Mouse (Mus musculus): ENCODE measurements around the gene Cfap300. TPM values are rescaled to one million over a fixed set of nuclear protein-coding genes. Genes with fewer than 3 reads are reported as not detected.

Gene Cfap300
- polyA plus RNA-seq, 1 experiment from 2014 or later = 0.78 TPM

GRCm38 (mm10) chr9:7977587-7977986, 65.0 kb downstream of the Cfap300 start:
- H3K9me3 ChIP-seq (replicated peaks; ENCODE audit: control insufficient read depth, low read length) = no peaks in the 10 kb centered on the region
- 59% methylated on average over 5 of the region's 5 CpGs for whole genome bisulfite sequencing (ENCODE audit: insufficient replicate concordance)
- H3K27me3 ChIP-seq (ENCODE audit: control insufficient read depth, insufficient read depth, low read depth, low read length) = no peaks in the 10 kb centered on the region
- no peak overlapping the region for H3K4me2 ChIP-seq (ENCODE audit: low read depth, low read length)
- no peak overlapping the region for H3K9ac ChIP-seq (ENCODE audit: low read depth, low read length)
- no peak overlapping the region for H3K4me3 ChIP-seq (ENCODE audit: low read depth, low read length)
- no peaks in the 10 kb centered on the region for H3K4me1 ChIP-seq (ENCODE audit: control insufficient read depth, low read depth, low read length)
- no peak for ATAC-seq (ENCODE audit: low read depth)
- no peak overlapping the region for H3K27ac ChIP-seq (ENCODE audit: low read length)
- no peaks in the 10 kb centered on the region for H3K36me3 ChIP-seq (ENCODE audit: control insufficient read depth, insufficient read depth)

- Histone ChIP-seq H3K9ac (ENCODE audit: low read depth, low read length) (no peak overlapping the region), H3K27ac (ENCODE audit: low read length) (no peak overlapping the region), H3K27me3 (ENCODE audit: control insufficient read depth, insufficient read depth, low read depth, low read length) (no peaks in the 10 kb centered on the region), H3K9me3 (replicated peaks; ENCODE audit: control insufficient read depth, low read length) (no peaks in the 10 kb centered on the region), H3K4me3 (ENCODE audit: low read depth, low read length) (no peak overlapping the region), H3K4me2 (ENCODE audit: low read depth, low read length) (no peak overlapping the region), H3K36me3 (ENCODE audit: control insufficient read depth, insufficient read depth) (no peaks in the 10 kb centered on the region), H3K4me1 (ENCODE audit: control insufficient read depth, low read depth, low read length) (no peaks in the 10 kb centered on the region)
- no peak for ATAC-seq (ENCODE audit: low read depth)
- WGBS (ENCODE audit: insufficient replicate concordance) = 46% methylated on average over 2 of the region's 2 CpGs
Observed at GRCm38 (mm10) chr9:7971993-7972392, 70.6 kb downstream of the Cfap300 start.

Other genes with a start within 250 kb of the Cfap300 start
- 14.2 and 14.4 TPM in 2 replicates for gene Birc2, start 205.8 kb downstream of the Cfap300 start, polyA plus RNA-seq (2015; fragmentation: Nextera tagmentation; extraction: Ambion mirVana)
- gene Birc3, start 169.6 kb downstream of the Cfap300 start, polyA plus RNA-seq (2015; fragmentation: Nextera tagmentation; extraction: Ambion mirVana) = 6.0 and 7.4 TPM in 2 replicates
- gene Yap1, start 38.2 kb downstream of the Cfap300 start, polyA plus RNA-seq (2015; fragmentation: Nextera tagmentation; extraction: Ambion mirVana) = 2.8 and 3.4 TPM in 2 replicates
- 0.02 and 0.07 TPM in 2 replicates for gene Cep126, start 91.5 kb upstream of the Cfap300 start, polyA plus RNA-seq (2015; fragmentation: Nextera tagmentation; extraction: Ambion mirVana)

Measured in liver, embryonic 16.5 days (tissue).